Mouse (Mus musculus): ENCODE measurements around the gene Ncoa6.

- TF ChIP-seq POLR2A (IDR thresholded peaks at IDR 0.05; ENCODE audit: borderline replicate concordance, insufficient read depth, low read length) (no peak), CTCF (IDR thresholded peaks at IDR 0.05; ENCODE audit: borderline replicate concordance, insufficient read depth, low read depth, low read length) (no peak)
Measured at GRCm38 (mm10) chr2:155394586-155394985, 79.1 kb downstream of the Ncoa6 start.
